Mouse (Mus musculus) limb, embryonic 12.5 days (tissue): ENCODE results near the gene Inpp5d. TPM values are rescaled to one million over a fixed set of nuclear protein-coding genes. Genes with fewer than 3 reads are reported as not detected.

Source experiments
- ATAC-seq: fragments of 200-750 bp; cut with Nextera tagmentation; 2 replicates; pipeline ENCODE4 v1.8.0; 2017; ENCODE audit warnings: low read depth, moderate TSS enrichment; ENCODE audit not compliant: insufficient number of reproducible peaks, insufficient read depth, low FRiP score, low TSS enrichment
- H3K27ac ChIP-seq: fragments of 300-500 bp; sonication (generic); 2 replicates; pipeline ENCODE4 v1.5.1; 2016; ENCODE audit warnings: mild to moderate bottlenecking, moderate library complexity
- H3K27me3 ChIP-seq: fragments of 300-500 bp; sonication (generic); 2 replicates; pipeline ENCODE4 v1.6.1; 2016; ENCODE audit warnings: mild to moderate bottlenecking, moderate library complexity
- H3K36me3 ChIP-seq: fragments of 300-500 bp; sonication (generic); 2 replicates; pipeline ENCODE4 v1.6.1; 2016; ENCODE audit warnings: mild to moderate bottlenecking, moderate library complexity
- H3K4me1 ChIP-seq: fragments of 300-500 bp; sonication (generic); replicated peaks from 2 replicates; pipeline ENCODE4 v1.6.1; 2016
- H3K4me2 ChIP-seq: fragments of 300-500 bp; sonication (generic); 2 replicates; pipeline ENCODE4 v1.6.1; 2016; ENCODE audit warnings: mild to moderate bottlenecking, moderate library complexity
- H3K4me3 ChIP-seq: fragments of 300-500 bp; sonication (generic); replicated peaks from 2 replicates; pipeline ENCODE4 v1.5.1; 2016; ENCODE audit warnings: mild to moderate bottlenecking
- H3K9ac ChIP-seq: fragments of 300-500 bp; sonication (generic); replicated peaks from 2 replicates; pipeline ENCODE4 v1.6.1; 2016; ENCODE audit warnings: mild to moderate bottlenecking, moderate library complexity
- H3K9me3 ChIP-seq: fragments of 300-500 bp; sonication (generic); 2 replicates; pipeline ENCODE4 v1.6.1; 2016; ENCODE audit warnings: mild to moderate bottlenecking, moderate library complexity
- WGBS: fragments of 180-500 bp; shearing (Covaris S2); methylation state at CpG from one replicate; pipeline ENCODE4 v1.1.7; 2016; 5-methylcytosine and 5-hydroxymethylcytosine counted together
- polyA plus RNA-seq: library from polyadenylated mRNA; unstranded; fragments of >200 nt; fragmentation: Nextera tagmentation; extraction: Ambion mirVana; gene quantifications from 2 replicates; pipeline ENCODE4 v1.2.1, GENCODE M21; 2016

Inpp5d gene
- polyA plus RNA-seq, 1 experiment from 2014 or later, result 3.6 TPM

DNA sequence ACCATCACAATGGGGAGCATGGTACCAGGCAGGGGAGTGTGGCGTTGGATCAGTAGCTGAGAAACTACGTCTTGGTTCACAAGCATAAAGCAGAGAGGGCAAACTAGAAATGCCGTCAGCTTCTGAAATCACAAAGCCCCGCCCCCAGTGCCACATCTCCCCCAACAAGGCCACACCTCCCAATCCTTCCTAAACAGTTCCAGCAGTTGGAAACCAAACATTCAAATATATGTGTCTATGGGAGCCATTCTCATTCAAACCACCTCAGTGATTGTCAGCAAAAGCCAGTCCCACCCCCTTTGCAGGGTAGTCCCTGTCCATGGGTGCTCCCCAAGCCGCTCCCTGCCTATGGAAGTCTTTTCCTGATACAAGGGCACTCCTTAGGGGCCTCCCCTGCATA, 64.0 kb downstream of the Inpp5d start:
- 91% methylated on average over 5 of the region's 5 CpGs for WGBS
- H3K4me2 ChIP-seq, result no peak overlapping the region

GRCm38 (mm10) chr1:87684791-87685190, 64.7 kb downstream of the Inpp5d start:
- Histone ChIP-seq H3K9ac (no peak overlapping the region), H3K4me1 (no peaks in the 10 kb centered on the region), H3K4me2 (no peak overlapping the region), H3K4me3 (no peak overlapping the region), H3K27ac (no peak overlapping the region), H3K9me3 (no peaks in the 10 kb centered on the region; the same call in 1 of the 2 replicates), H3K27me3 (no peaks in the 10 kb centered on the region), H3K36me3 (no peaks in the 10 kb centered on the region)
- 89% methylated on average over 3 of the region's 3 CpGs for WGBS
- no peak for ATAC-seq

More for the DNA sequence above, 64.0 kb downstream of the Inpp5d start:
- Histone ChIP-seq H3K4me1 (no peaks in the 10 kb centered on the region), H3K36me3 (no peaks in the 10 kb centered on the region), H3K27me3 (no peaks in the 10 kb centered on the region), H3K27ac (no peak overlapping the region), H3K4me3 (no peak overlapping the region), H3K9ac (no peak overlapping the region), H3K9me3 (no peaks in the 10 kb centered on the region; the same call in 1 of the 2 replicates)
- ATAC-seq, result no peak

GRCm38 (mm10) chr1:87686351-87686750, 66.2 kb downstream of the Inpp5d start:
- no peak overlapping the region for H3K4me2 ChIP-seq
- 55% methylated on average over 4 of the region's 4 CpGs for WGBS

GRCm38 (mm10) chr1:87687009-87687408, 66.9 kb downstream of the Inpp5d start:
- no peak overlapping the region for H3K9ac ChIP-seq
- no peaks in the 10 kb centered on the region; the same call in 1 of the 2 replicates for H3K9me3 ChIP-seq
- no peak overlapping the region for H3K4me2 ChIP-seq
- H3K27ac ChIP-seq, result no peak overlapping the region
- no peaks in the 10 kb centered on the region for H3K4me1 ChIP-seq
- 26% methylated on average over 1 of the region's 1 CpGs for WGBS
- no peaks in the 10 kb centered on the region for H3K27me3 ChIP-seq
- no peak overlapping the region for H3K4me3 ChIP-seq
- H3K36me3 ChIP-seq, result no peaks in the 10 kb centered on the region
- ATAC-seq, result 0 out of 2 replicates have a peak, but pooled peaks have one; percentile 31

More at GRCm38 (mm10) chr1:87686351-87686750, 66.2 kb downstream of the Inpp5d start:
- H3K27me3 ChIP-seq, result no peaks in the 10 kb centered on the region
- no peak overlapping the region for H3K4me3 ChIP-seq
- no peak for ATAC-seq
- H3K9me3 ChIP-seq, result no peaks in the 10 kb centered on the region; the same call in 1 of the 2 replicates
- no peaks in the 10 kb centered on the region for H3K36me3 ChIP-seq
- H3K27ac ChIP-seq, result 0 out of 2 replicates have a peak overlapping the region, but pooled peaks have one; percentile 24
- no peak overlapping the region for H3K9ac ChIP-seq
- H3K4me1 ChIP-seq, result no peaks in the 10 kb centered on the region

- no peak overlapping the region for H3K9ac ChIP-seq
- H3K4me2 ChIP-seq, result no peak overlapping the region
- H3K4me3 ChIP-seq, result no peak overlapping the region
- H3K4me1 ChIP-seq, result no peaks in the 10 kb centered on the region
- H3K27ac ChIP-seq, result no peak overlapping the region
- ATAC-seq, result no peak
- H3K27me3 ChIP-seq, result no peaks in the 10 kb centered on the region
- 85% methylated on average over 1 of the region's 1 CpGs for WGBS
- no peaks in the 10 kb centered on the region for H3K9me3 ChIP-seq
- no peaks in the 10 kb centered on the region for H3K36me3 ChIP-seq
Observed at GRCm38 (mm10) chr1:87689661-87690341, 69.7 kb downstream of the Inpp5d start.

DNA sequence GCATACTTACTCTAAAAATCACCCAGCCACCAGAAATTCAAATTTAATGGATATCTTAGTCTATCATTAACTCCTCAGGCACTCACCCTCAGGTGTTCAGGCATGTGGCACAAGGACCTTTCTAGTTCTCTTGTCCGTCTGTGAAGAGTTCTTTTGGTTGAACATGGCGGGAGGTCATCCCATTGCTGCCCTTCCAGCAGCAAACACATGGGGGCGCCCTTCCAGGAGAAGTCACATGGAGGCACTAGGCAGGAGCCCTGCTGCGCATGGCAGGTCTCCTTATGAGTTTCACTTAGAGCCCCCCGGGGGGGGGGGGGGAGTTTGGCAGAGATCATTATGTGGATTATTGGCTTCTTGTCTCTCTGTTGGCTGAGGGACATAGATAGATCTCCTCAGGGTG, 76.2 kb downstream of the Inpp5d start:
- no peak for ATAC-seq
- Histone ChIP-seq H3K36me3 (no peaks in the 10 kb centered on the region), H3K9me3 (no peaks in the 10 kb centered on the region), H3K4me1 (no peaks in the 10 kb centered on the region), H3K4me2 (no peak overlapping the region), H3K4me3 (no peak overlapping the region), H3K9ac (no peak overlapping the region), H3K27me3 (no peaks in the 10 kb centered on the region), H3K27ac (no peak overlapping the region)
- WGBS, result 73% methylated on average over 5 of the region's 5 CpGs

DNA sequence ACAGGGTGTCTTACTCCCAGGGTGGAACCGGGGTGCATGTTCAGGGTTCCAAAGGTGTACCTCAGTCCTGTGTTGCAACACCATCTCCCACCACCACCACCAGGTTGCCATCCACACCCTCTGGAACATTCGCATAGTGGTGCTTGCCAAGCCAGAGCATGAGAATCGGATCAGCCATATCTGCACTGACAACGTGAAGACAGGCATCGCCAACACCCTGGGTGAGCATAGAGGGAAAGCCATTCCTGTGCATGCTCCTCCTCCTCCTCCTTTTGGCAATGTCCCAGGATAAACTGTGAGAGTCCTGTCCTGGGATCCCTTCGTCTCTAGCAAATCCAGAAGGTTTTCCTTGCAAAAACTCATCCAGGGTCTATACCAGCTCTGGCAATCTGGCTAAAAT, 77.9 kb downstream of the Inpp5d start:
- H3K4me3 ChIP-seq, result no peak overlapping the region
- H3K9ac ChIP-seq, result no peak overlapping the region
- ATAC-seq, result no peak
- H3K9me3 ChIP-seq, result no peaks in the 10 kb centered on the region
- H3K36me3 ChIP-seq, result no peaks in the 10 kb centered on the region
- H3K4me2 ChIP-seq, result no peak overlapping the region
- no peaks in the 10 kb centered on the region for H3K4me1 ChIP-seq
- no peak overlapping the region for H3K27ac ChIP-seq
- 86% methylated on average over 6 of the region's 6 CpGs for WGBS
- no peaks in the 10 kb centered on the region for H3K27me3 ChIP-seq

GRCm38 (mm10) chr1:87699890-87700448, 79.9 kb downstream of the Inpp5d start:
- Histone ChIP-seq H3K4me2 (no peak overlapping the region), H3K9ac (no peak overlapping the region), H3K4me3 (no peak overlapping the region), H3K27ac (no peak overlapping the region), H3K36me3 (no peaks in the 10 kb centered on the region), H3K4me1 (no peaks in the 10 kb centered on the region), H3K9me3 (no peaks in the 10 kb centered on the region), H3K27me3 (no peaks in the 10 kb centered on the region)
- ATAC-seq, result no peak
- WGBS, result 81% methylated on average over 5 of the region's 5 CpGs

GRCm38 (mm10) chr1:87704230-87704629, 84.1 kb downstream of the Inpp5d start:
- ATAC-seq, result no peak
- 84% methylated on average over 2 of the region's 2 CpGs for WGBS

GRCm38 (mm10) chr1:87706361-87706760, 86.2 kb downstream of the Inpp5d start:
- H3K9ac ChIP-seq, result no peak overlapping the region
- 0 out of 2 replicates have a peak, but pooled peaks cover 4% of the 10 kb centered on the region for H3K9me3 ChIP-seq
- H3K4me2 ChIP-seq, result no peak overlapping the region
- 88% methylated on average over 3 of the region's 3 CpGs for WGBS
- no peaks in the 10 kb centered on the region for H3K36me3 ChIP-seq
- no peak overlapping the region for H3K27ac ChIP-seq
- no peaks in the 10 kb centered on the region for H3K27me3 ChIP-seq
- no peak for ATAC-seq
- H3K4me3 ChIP-seq, result no peak overlapping the region
- no peaks in the 10 kb centered on the region for H3K4me1 ChIP-seq

More at GRCm38 (mm10) chr1:87704230-87704629, 84.1 kb downstream of the Inpp5d start:
- Histone ChIP-seq H3K9me3 (0 out of 2 replicates have a peak, but pooled peaks cover 4% of the 10 kb centered on the region), H3K36me3 (no peaks in the 10 kb centered on the region), H3K9ac (no peak overlapping the region), H3K4me2 (no peak overlapping the region), H3K27me3 (no peaks in the 10 kb centered on the region), H3K4me3 (no peak overlapping the region), H3K27ac (no peak overlapping the region), H3K4me1 (no peaks in the 10 kb centered on the region)

GRCm38 (mm10) chr1:87709020-87709419, 88.9 kb downstream of the Inpp5d start:
- Histone ChIP-seq H3K36me3 (no peaks in the 10 kb centered on the region), H3K4me2 (no peak overlapping the region), H3K9me3 (0 out of 2 replicates have a peak, but pooled peaks cover 4% of the 10 kb centered on the region), H3K27ac (no peak overlapping the region), H3K27me3 (no peaks in the 10 kb centered on the region), H3K4me3 (no peak overlapping the region), H3K9ac (no peak overlapping the region), H3K4me1 (no peaks in the 10 kb centered on the region)
- ATAC-seq, result no peak
- 77% methylated on average over 6 of the region's 6 CpGs for WGBS
